Mouse (Mus musculus) Patski (cell line): ENCODE measurements around the gene Elmo1. TPM values are rescaled to one million over a fixed set of nuclear protein-coding genes. Genes with fewer than 3 reads are reported as not detected.

Experiments used
- ATAC-seq: fragments of 100-300 bp; one replicate; pipeline ENCODE4 v1.8.0; 2021
- CTCF ChIA-PET: fragments of 350-600 bp; sonication (Branson Sonifier 250); formaldehyde crosslinking; loops from one replicate; lab custom pipeline; 2022; ENCODE audit warnings: inconsistent platforms; lab: Charles Lee
- POLR2A ChIA-PET: fragments of 350-600 bp; sonication (Branson Sonifier 250); formaldehyde crosslinking; loops from one replicate; lab custom pipeline; 2022; ENCODE audit warnings: antibody characterized with exemption, inconsistent platforms; lab: Charles Lee
- DNase-seq: peaks from one replicate; pipeline ENCODE4 v3.0.0-alpha.2; 2011; ENCODE audit warnings: low read depth, low spot score
- H3K27me3 ChIP-seq: fragments of 371-371 bp; one replicate; pipeline ENCODE4 v1.5.1; 2021
- CTCF ChIP-seq: fragments of 100-300 bp; IDR thresholded peaks from one replicate; pipeline ENCODE4 v1.5.1; 2021
- in situ Hi-C: fragments of 300-500 bp; cut with MboI; formaldehyde crosslinking; loops from 3 replicates; pipeline ENCODE4 v1.11.1; 2018; ENCODE audit warnings: low pct_unique_long_range_greater_than_20kb, mixed read lengths
- polyA plus RNA-seq: library from polyadenylated mRNA; unstranded; gene quantifications from one replicate; pipeline ENCODE4 v1.2.3, GENCODE M21; 2021

The Elmo1 gene
- polyA plus RNA-seq, 1 experiment from 2014 or later: 0.08 TPM

- no peak for DNase-seq
- no peak for ATAC-seq
- no peak for TF ChIP-seq CTCF
- CTCF ChIA-PET: no interaction called here
- in situ Hi-C loops: no loop called here
- no peaks in the 10 kb centered on the region for H3K27me3 ChIP-seq
- POLR2A ChIA-PET: no interaction called here
Observed at GRCm38 (mm10) chr13:20327064-20327463, 236.7 kb downstream of the Elmo1 start.

DNA sequence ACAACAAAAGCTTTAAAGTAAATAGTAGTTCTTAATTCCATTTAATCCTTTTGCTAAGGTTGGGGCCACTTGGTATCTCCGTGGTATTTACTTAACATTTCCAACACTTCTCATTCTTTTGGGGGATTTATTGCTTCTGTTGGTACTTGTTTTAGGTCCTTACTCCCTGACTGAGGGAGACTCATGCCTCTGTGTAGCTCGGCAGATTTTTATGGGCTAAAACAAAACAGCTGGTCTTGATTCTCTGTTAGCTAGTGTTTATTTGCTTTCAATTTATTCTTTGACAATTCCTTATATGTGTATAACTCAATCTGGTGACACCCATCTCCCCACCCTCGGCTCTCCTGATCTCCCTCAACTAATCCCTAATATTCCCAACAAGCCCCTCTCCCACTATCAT, 237.6 kb downstream of the Elmo1 start:
- in situ Hi-C loops: no loop called here
- ATAC-seq: no peak
- no peak for DNase-seq
- no peak for TF ChIP-seq CTCF
- H3K27me3 ChIP-seq: no peaks in the 10 kb centered on the region
- ChIA-PET CTCF (interaction anchor here (1.8 kb wide), 1 partner anchor 8 kb away, joined by 6 read pairs; no protein-coding TSS in a partner anchor), POLR2A (no interaction called here)

DNA sequence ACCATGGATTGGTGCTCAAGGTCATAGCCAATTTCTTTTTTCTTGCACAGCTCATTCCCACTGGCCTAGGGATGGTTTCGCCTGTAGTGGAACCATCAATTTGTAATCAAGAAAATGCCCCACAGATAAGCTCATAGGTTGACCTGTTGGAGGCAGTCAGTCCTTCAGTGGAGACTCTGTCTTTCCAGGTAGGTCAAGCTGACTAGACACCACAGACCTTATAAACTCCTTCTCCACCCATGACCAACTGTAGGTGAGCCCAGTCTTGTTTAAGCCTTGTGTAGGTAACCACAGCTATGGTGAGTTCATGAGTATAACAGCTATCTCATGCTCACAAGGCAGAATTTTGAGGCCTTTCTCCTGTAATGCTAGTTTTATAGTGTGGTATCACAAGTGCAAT, 238.3 kb downstream of the Elmo1 start:
- ATAC-seq: no peak
- TF ChIP-seq CTCF: no peak
- ChIA-PET POLR2A (no interaction called here), CTCF (interaction anchor here (1.8 kb wide), 1 partner anchor 9 kb away, joined by 6 read pairs; no protein-coding TSS in a partner anchor)
- DNase-seq: no peak
- in situ Hi-C loops: no loop called here
- no peaks in the 10 kb centered on the region for H3K27me3 ChIP-seq

DNA sequence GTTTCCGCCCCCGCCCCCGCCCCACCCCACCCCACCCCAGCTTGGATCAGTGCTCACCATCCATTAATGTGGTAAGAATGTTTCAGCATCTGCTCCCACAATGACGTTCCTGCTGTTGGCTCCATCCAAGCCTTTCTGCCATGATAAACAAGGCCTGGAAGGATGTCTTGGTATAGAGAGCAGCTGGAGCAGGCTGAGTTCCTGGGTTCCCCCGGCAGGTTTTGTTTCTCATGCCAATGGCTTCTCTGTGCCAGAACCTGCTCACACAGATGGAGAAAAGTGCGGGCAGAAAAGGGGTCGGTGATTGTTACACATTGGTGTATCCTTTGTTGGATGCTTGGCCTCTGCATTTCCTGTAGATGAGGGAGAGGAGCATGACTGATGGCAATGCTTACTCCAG, 240.6 kb downstream of the Elmo1 start:
- TF ChIP-seq CTCF: no peak
- ATAC-seq (no peak), DNase-seq (no peak)
- no peaks in the 10 kb centered on the region for H3K27me3 ChIP-seq
- in situ Hi-C loops: no loop called here
- ChIA-PET POLR2A (no interaction called here), CTCF (no interaction called here)

DNA sequence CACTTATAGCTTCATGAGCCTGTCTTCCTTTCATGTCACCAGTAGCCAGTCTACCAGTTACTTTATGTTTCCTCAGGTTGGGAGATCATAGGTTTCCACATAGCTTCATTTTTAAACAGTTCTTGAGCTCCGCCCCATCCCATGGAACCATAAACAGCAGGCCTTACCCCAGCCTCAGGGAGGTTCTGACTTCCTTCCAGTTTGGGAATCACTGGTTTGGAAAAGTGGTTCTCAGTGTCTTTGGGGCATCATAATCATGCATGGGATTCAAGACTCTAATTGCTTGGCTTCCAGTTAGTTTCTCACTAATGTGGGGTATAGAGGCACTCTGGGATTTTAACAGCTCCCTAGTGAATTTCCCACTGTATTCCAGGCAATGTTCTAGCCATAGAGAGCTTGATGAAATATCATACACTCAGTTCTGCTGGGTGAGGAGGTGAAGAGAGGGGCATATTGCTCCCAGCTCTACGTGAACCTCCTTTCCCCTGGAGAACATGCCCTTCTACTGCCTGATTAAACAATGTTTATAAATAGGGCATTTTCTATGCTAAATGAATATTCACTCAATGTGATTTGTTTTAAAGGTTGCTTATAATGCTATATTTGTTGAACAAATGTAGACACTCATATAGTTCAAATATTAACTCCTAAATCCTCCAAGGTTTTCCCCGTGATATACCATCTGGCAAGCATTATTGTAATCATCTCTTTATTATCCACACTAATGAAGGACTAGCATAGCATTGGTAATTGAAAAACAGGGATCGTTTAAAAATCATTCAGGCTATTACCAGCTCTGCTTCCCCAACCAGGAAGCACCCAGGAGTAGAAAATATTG, 244.9 kb downstream of the Elmo1 start:
- in situ Hi-C loops: no loop called here
- ChIA-PET CTCF (no interaction called here), POLR2A (no interaction called here)

DNA sequence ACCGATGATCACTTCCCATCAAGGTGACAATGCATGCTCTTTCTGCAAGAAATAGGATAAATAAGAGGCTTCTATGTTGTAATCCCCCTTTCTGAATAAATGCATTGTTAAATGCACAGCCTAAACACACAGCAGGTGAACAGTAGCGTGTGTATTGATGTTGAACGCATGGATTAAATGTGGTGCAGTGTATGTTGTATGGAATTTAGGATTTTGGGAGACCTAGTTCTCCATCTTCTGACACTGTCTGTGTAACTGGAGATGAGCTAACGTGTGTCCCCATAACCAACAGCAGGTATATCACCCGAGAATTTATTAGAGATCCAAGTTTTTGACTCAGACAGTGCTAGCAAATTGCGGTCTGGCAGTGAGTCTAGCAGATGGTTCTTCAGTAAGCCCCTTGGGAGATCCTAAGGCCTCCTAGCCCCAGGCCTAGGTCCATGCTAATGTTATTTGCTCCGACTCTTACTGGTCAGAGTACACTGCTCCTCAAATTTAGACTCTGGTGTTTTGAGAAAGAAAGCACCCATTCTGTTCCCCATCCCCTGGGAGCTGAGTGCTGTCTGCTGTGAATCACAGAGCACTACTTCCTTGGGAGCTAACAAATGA, 245.6 kb downstream of the Elmo1 start:
- CTCF ChIA-PET: no interaction called here
- ATAC-seq (no peak), DNase-seq (no peak)
- no peaks in the 10 kb centered on the region for H3K27me3 ChIP-seq
- POLR2A ChIA-PET: no interaction called here
- TF ChIP-seq CTCF: no peak
- in situ Hi-C loops: no loop called here

More for the DNA sequence above, 244.9 kb downstream of the Elmo1 start:
- DNase-seq: no peak
- TF ChIP-seq CTCF: no peak
- H3K27me3 ChIP-seq: no peaks in the 10 kb centered on the region
- ATAC-seq: no peak

GRCm38 (mm10) chr13:20342881-20343280, 252.5 kb downstream of the Elmo1 start:
- no peaks in the 10 kb centered on the region for H3K27me3 ChIP-seq
- in situ Hi-C loops: no loop called here
- CTCF ChIA-PET: no interaction called here
- DNase-seq (no peak), ATAC-seq (no peak)
- POLR2A ChIA-PET: no interaction called here
- no peak for TF ChIP-seq CTCF

DNA sequence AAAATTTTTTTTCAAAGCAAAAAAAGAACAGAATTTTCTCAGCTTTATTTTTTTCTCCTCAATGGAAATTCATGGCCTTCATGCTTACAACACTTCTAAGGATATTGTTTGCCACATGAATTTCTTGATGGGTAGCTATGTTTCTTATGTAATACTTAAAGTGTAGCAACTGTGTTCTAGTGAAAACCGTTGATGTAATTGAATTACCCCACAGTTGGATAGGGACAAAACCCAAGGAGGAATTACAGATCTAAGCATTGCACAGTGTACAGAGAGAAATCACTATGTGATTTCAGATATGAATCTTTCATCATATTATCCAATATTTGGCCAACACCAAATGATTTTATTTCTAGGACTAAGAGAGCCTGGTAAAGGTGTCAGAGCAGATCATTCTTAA, 259.4 kb downstream of the Elmo1 start:
- ChIA-PET POLR2A (no interaction called here), CTCF (interaction anchor here (0.9 kb wide), 1 partner anchor 24 kb away, joined by 3 read pairs; no protein-coding TSS in a partner anchor)
- no peak for TF ChIP-seq CTCF
- in situ Hi-C loops: no loop called here
- ATAC-seq (no peak), DNase-seq (no peak)
- no peaks in the 10 kb centered on the region for H3K27me3 ChIP-seq

GRCm38 (mm10) chr13:20352631-20353030, 262.2 kb downstream of the Elmo1 start:
- DNase-seq (no peak), ATAC-seq (no peak)
- no peaks in the 10 kb centered on the region for H3K27me3 ChIP-seq
- ChIA-PET POLR2A (no interaction called here), CTCF (no interaction called here)
- TF ChIP-seq CTCF: no peak
- in situ Hi-C loops: no loop called here

DNA sequence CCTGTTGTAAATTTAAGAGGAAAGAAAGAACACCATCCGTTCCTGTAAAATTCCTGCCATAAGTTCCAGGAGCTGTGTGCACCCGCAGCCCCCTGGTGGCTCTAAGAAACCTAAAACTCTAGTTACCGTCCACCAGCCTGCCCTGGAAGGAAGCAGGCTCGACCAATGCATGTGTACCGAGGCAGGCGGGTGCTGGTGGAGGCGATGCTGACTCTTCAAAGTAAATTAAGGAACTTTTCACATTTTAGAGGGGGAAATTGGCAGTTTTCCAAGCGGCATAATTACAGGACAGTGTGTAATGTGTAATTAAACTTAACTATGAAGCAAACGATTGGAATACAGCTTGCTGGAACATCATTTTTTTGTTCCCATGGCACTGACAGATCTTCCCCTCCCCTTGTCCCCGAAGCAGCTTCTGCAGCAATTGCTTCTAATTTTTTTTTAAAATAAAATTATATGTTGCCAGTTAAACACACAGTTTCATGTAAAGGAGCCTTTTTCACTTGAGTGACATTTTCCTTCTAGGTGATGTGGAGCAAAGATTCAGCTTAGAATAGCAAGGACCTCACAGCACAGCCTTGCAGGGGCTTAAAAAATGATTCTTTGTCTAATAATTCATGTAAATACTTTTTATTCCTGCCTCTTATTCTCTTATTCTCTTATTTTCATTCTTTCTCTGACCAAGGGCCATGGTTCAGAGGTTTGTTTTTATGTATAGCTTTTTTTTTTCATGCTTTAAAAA, 263.6 kb downstream of the Elmo1 start:
- DNase-seq (no peak), ATAC-seq (no peak)
- ChIA-PET CTCF (interaction anchor here (1.3 kb wide), 1 partner anchor 29 kb away, joined by 3 read pairs; no protein-coding TSS in a partner anchor), POLR2A (interaction anchor here (0.7 to 0.8 kb wide), 2 partner anchors 91 to 810 kb away, joined by 3 read pairs; no protein-coding TSS in a partner anchor)
- in situ Hi-C loops: no loop called here
- no peak for TF ChIP-seq CTCF
- H3K27me3 ChIP-seq: no peaks in the 10 kb centered on the region
